Mouse (Mus musculus) megakaryocyte, embryonic 14.5 days (primary cell): ENCODE data around the gene Grrp1.

ENCODE experiments used
- FLI1 ChIP-seq: IDR thresholded peaks from 2 replicates; pipeline ENCODE4 v1.6.1; 2012; ENCODE audit warnings: low read length, inconsistent platforms, mixed read lengths
- GATA1 ChIP-seq: IDR thresholded peaks from 3 replicates; pipeline ENCODE4 v1.6.1; 2012; ENCODE audit warnings: mixed read lengths, low read length, inconsistent platforms, borderline replicate concordance

GRCm38 (mm10) chr4:134284942-134285341 lies 31.0 kb upstream of the Grrp1 start:
- TF ChIP-seq GATA1, result no peak
- TF ChIP-seq FLI1, result no peak
